Mouse (Mus musculus): Measurements from ENCODE around the gene Alb. TPM values are rescaled to one million over a fixed set of nuclear protein-coding genes. Genes with fewer than 3 reads are reported as not detected.

Gene Alb
- total and polyA plus RNA-seq, 3 experiments, result not detected

GRCm38 (mm10) chr5:90500714-90501113, 40.0 kb downstream of the Alb start:
- TF ChIP-seq TAL1 (IDR thresholded peaks at IDR 0.05; ENCODE audit: low read length) (no peak), CTCF (IDR thresholded peaks at IDR 0.05 in 2 of 3, conservative IDR thresholded peaks at IDR 0.05 in 1 of 3; ENCODE audit: control insufficient read depth in 1 of 3, insufficient read depth in 1 of 3, low read depth in 2 of 3, low read length in 3 of 3, poor library complexity in 1 of 3, severe bottlenecking in 1 of 3) (peak; percentile 83 to 89 (median 89)), ZC3H11A (IDR thresholded peaks at IDR 0.05; ENCODE audit: low read depth, low read length) (peak; percentile 57; the same call in 1 of the 2 replicates), JUND (IDR thresholded peaks at IDR 0.05; ENCODE audit: low read depth, low read length) (no peak), SMC3 (IDR thresholded peaks at IDR 0.05; ENCODE audit: low read depth, low read length) (peak; percentile 93), ETS1 (IDR thresholded peaks at IDR 0.05; ENCODE audit: low read depth, low read length) (no peak), MYC (IDR thresholded peaks at IDR 0.05; ENCODE audit: low read depth, low read length) (0 out of 2 replicates have a peak, but pooled peaks have one; percentile 55), RAD21 (IDR thresholded peaks at IDR 0.05; ENCODE audit: low read depth, low read length) (peak; percentile 68)
- Histone ChIP-seq H3K79me2 (ENCODE audit: control insufficient read depth, insufficient read depth, low read length, poor library complexity) (no peaks in the 10 kb centered on the region), H3K36me3 (ENCODE audit: control insufficient read depth in 1 of 2, insufficient read depth in 2 of 2, low read length in 2 of 2) (no peaks in the 10 kb centered on the region), H3K9ac (ENCODE audit: control insufficient read depth, low read depth, low read length, poor library complexity, severe bottlenecking) (no peak overlapping the region), H3K4me3 (ENCODE audit: control insufficient read depth in 1 of 2, insufficient read depth in 1 of 2, low read depth in 2 of 2, low read length in 2 of 2) (no peak overlapping the region), H3K4me1 (ENCODE audit: control insufficient read depth in 1 of 2, insufficient read depth in 2 of 2, low read length in 2 of 2) (no peaks in the 10 kb centered on the region), H3K9me3 (replicated peaks; ENCODE audit: insufficient read depth, low read length) (no peaks in the 10 kb centered on the region), H3K27me3 (ENCODE audit: control insufficient read depth in 1 of 2, insufficient read depth in 2 of 2, low read length in 2 of 2) (peaks cover 7 to 9% of the 10 kb centered on the region in 2 experiments), H3K27ac (ENCODE audit: control insufficient read depth, low read depth, low read length) (no peak overlapping the region)
- DNase-seq (ENCODE audit: low read depth, low spot score), result peak; percentile 72

DNA sequence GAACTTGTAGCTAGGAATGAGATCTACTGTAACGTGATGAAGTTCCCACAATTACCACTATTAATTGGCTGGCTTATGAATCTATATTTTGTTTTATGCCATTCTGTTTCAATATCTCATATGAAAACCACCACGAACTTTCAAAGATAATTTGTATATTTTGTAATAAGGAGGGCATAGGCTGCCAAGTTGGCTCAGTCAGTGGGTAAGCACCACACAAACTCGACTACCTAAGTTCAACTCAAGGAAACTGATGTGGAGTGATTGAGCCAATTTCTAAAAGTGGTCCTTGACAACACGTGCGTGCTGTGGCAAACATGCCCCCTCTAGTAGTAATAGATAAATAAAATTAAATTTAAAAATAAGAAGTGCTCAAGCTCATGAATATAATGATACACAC, 41.1 kb downstream of the Alb start:
- H3K36me3 ChIP-seq (ENCODE audit: control insufficient read depth in 1 of 2, insufficient read depth in 2 of 2, low read length in 2 of 2), result no peaks in the 10 kb centered on the region
- TF ChIP-seq POLR2AphosphoS2 (IDR thresholded peaks at IDR 0.05; ENCODE audit: low read length) (no peak), SIN3A (IDR thresholded peaks at IDR 0.05; ENCODE audit: low read length) (no peak), MEF2A (IDR thresholded peaks at IDR 0.05; ENCODE audit: extremely low read depth, insufficient replicate concordance, low read depth, low read length, poor library complexity, severe bottlenecking) (no peak), SMC3 (IDR thresholded peaks at IDR 0.05; ENCODE audit: low read depth, low read length) (no peak), RAD21 (IDR thresholded peaks at IDR 0.05; ENCODE audit: low read depth, low read length) (no peak), TAL1 (IDR thresholded peaks at IDR 0.05; ENCODE audit: low read length) (no peak), CTCF (IDR thresholded peaks at IDR 0.05 in 2 of 3, conservative IDR thresholded peaks at IDR 0.05 in 1 of 3; ENCODE audit: control insufficient read depth in 1 of 3, insufficient read depth in 1 of 3, low read depth in 2 of 3, low read length in 3 of 3, poor library complexity in 1 of 3, severe bottlenecking in 1 of 3) (no peak), BHLHE40 (IDR thresholded peaks at IDR 0.05; ENCODE audit: borderline replicate concordance, low read depth, low read length) (no peak)
- DNase-seq (ENCODE audit: low read depth, low spot score), result no peak
- H3K4me1 ChIP-seq (ENCODE audit: control insufficient read depth in 1 of 2, insufficient read depth in 2 of 2, low read length in 2 of 2), result no peaks in the 10 kb centered on the region
- no peak overlapping the region for H3K4me3 ChIP-seq (ENCODE audit: control insufficient read depth in 1 of 2, insufficient read depth in 1 of 2, low read depth in 2 of 2, low read length in 2 of 2)
- H3K79me2 ChIP-seq (ENCODE audit: control insufficient read depth, insufficient read depth, low read length, poor library complexity), result no peaks in the 10 kb centered on the region
- H3K9ac ChIP-seq (ENCODE audit: control insufficient read depth, low read depth, low read length, poor library complexity, severe bottlenecking), result no peak overlapping the region
- peaks cover 7% of the 10 kb centered on the region in 2 experiments for H3K27me3 ChIP-seq (ENCODE audit: control insufficient read depth in 1 of 2, insufficient read depth in 2 of 2, low read length in 2 of 2)
- no peaks in the 10 kb centered on the region for H3K9me3 ChIP-seq (replicated peaks; ENCODE audit: insufficient read depth, low read length)
- no peak overlapping the region for H3K27ac ChIP-seq (ENCODE audit: control insufficient read depth, low read depth, low read length)

GRCm38 (mm10) chr5:90504742-90505141, 44.0 kb downstream of the Alb start:
- Histone ChIP-seq H3K36me3 (ENCODE audit: control insufficient read depth in 1 of 2, insufficient read depth in 2 of 2, low read length in 2 of 2) (no peaks in the 10 kb centered on the region), H3K79me2 (ENCODE audit: control insufficient read depth, insufficient read depth, low read length, poor library complexity) (no peaks in the 10 kb centered on the region), H3K27ac (ENCODE audit: control insufficient read depth, low read depth, low read length) (no peak overlapping the region), H3K9ac (ENCODE audit: control insufficient read depth, low read depth, low read length, poor library complexity, severe bottlenecking) (no peak overlapping the region), H3K27me3 (ENCODE audit: control insufficient read depth in 1 of 2, insufficient read depth in 2 of 2, low read length in 2 of 2) (no peaks in the 10 kb centered on the region; a peak in 3 of 4 replicates), H3K4me1 (ENCODE audit: control insufficient read depth in 1 of 2, insufficient read depth in 2 of 2, low read length in 2 of 2) (no peaks in the 10 kb centered on the region), H3K4me3 (ENCODE audit: control insufficient read depth in 1 of 2, insufficient read depth in 1 of 2, low read depth in 2 of 2, low read length in 2 of 2) (no peak overlapping the region), H3K9me3 (replicated peaks; ENCODE audit: insufficient read depth, low read length) (no peaks in the 10 kb centered on the region)
- DNase-seq (ENCODE audit: low read depth, low spot score), result peak; percentile 42
- TF ChIP-seq ZKSCAN1 (IDR thresholded peaks at IDR 0.05; ENCODE audit: low read depth, low read length), result no peak
- peak; percentile 37; the same call in 1 of the 2 replicates for TF ChIP-seq MAX (IDR thresholded peaks at IDR 0.05; ENCODE audit: low read length)
- no peak for TF ChIP-seq HCFC1 (IDR thresholded peaks at IDR 0.05; ENCODE audit: low read depth, low read length)
- no peak for TF ChIP-seq TAL1 (IDR thresholded peaks at IDR 0.05; ENCODE audit: low read length)
- TF ChIP-seq TBP (IDR thresholded peaks at IDR 0.05; ENCODE audit: low read depth, low read length), result no peak
- TF ChIP-seq SIN3A (IDR thresholded peaks at IDR 0.05; ENCODE audit: low read length), result no peak
- TF ChIP-seq RAD21 (IDR thresholded peaks at IDR 0.05; ENCODE audit: low read depth, low read length), result no peak
- TF ChIP-seq CTCF (IDR thresholded peaks at IDR 0.05 in 2 of 3, conservative IDR thresholded peaks at IDR 0.05 in 1 of 3; ENCODE audit: control insufficient read depth in 1 of 3, insufficient read depth in 1 of 3, low read depth in 2 of 3, low read length in 3 of 3, poor library complexity in 1 of 3, severe bottlenecking in 1 of 3), result no peak
- 0 out of 2 replicates have a peak, but pooled peaks have one; percentile 22 for TF ChIP-seq USF1 (IDR thresholded peaks at IDR 0.05; ENCODE audit: low read depth, low read length)
- TF ChIP-seq TCF12 (IDR thresholded peaks at IDR 0.05; ENCODE audit: low read depth, low read length), result no peak
- TF ChIP-seq E2F4 (IDR thresholded peaks at IDR 0.05; ENCODE audit: borderline replicate concordance, low read depth, low read length), result no peak

Data from MEL (cell line).